Mouse (Mus musculus) MEL-GATA-1-ER (cell line): ENCODE data around the gene Bcorl1.

ENCODE experiments used
- DNase-seq: peaks from one replicate; pipeline ENCODE4 v3.0.0-alpha.2; 2012; ENCODE audit warnings: low read depth; ENCODE audit errors: extremely low read depth

The Bcorl1 gene

GRCm38 (mm10) chrX:48341141-48341540, at the start of gene Bcorl1:
TSS of gene Bcorl1 (plus strand) at chrX:48341358.
- no peak for DNase-seq

DNA sequence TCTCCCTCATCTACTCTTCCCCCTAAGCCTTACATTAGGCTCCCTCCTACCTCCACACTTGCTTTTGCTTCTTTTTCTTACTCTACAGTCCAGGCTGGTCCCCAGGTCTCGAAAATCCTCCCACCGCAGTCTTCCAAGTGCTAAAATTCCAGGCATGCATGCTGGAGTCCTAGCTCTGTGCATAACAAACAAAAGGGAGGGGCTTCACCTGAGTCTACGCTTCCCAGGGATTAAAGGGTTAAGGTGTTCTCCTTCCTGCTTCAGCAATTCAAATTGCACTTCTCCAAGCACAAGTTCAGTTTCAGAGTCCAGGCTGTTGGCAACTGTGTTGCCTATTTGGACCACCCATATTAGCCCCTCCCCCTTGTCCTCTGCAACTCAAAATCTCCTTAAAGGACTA, 49.7 kb upstream of the Bcorl1 start:
- no peak for DNase-seq

- DNase-seq = no peak
Observed at GRCm38 (mm10) chrX:48305356-48305755, 35.8 kb upstream of the Bcorl1 start.

DNA sequence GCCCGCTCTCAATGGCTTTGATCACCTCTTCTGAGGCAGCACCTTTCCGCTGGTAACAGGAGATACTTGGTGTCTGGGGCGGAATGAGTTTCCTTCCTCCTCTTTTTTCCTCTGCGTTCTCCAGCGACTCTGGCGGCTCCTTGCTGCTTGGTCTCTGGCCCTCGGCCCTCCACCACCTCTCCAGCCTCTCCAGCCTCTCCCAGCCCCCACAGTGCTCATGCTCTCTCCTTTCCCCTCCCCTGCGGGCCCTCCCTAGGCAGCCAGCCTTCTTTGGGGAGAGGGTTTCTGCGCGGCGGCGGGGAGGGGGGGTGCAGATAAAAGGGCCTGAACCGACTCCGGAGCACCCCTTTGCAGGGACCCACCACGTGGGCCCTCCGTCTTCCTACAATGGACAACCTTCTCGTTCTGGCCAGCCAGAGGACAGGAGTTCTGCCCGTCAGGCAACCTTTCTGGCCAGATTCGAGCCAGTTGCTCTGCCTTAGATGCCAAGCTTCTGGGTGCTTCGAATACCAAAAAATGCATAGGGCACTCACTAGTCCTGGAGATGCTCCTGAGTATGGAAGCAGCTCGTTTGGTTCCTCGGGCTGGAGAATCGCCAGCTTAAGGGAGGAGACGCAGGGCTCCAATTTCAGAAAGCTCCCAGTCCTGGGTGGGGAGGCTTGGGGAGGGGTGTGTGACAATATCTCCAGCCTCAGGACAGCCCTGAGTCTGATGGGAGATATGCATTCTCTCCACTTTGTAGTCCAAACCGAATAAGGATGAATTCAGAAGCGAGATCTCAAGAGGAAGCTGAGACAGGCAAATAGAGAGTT, 30.2 kb upstream of the Bcorl1 start:
- DNase-seq = no peak

DNA sequence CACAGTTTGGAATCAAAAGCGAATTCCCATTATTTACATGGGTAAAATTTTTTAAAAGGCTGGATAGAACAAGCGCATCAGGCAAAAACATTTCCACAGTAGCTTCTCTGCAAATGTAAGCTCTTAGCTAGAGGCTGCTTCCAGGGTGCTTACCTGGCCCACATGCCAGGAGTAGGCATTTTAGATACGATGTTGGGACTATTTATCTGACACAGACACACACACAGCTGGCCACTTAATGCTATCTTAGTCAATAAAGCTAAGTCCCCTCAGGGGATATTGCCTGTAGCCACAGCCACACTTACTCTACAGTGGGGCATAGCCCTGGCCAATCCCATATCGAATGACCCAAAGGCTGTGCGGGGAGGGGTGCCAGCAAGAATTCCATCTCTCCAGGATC, 29.4 kb upstream of the Bcorl1 start:
- DNase-seq = no peak

DNA sequence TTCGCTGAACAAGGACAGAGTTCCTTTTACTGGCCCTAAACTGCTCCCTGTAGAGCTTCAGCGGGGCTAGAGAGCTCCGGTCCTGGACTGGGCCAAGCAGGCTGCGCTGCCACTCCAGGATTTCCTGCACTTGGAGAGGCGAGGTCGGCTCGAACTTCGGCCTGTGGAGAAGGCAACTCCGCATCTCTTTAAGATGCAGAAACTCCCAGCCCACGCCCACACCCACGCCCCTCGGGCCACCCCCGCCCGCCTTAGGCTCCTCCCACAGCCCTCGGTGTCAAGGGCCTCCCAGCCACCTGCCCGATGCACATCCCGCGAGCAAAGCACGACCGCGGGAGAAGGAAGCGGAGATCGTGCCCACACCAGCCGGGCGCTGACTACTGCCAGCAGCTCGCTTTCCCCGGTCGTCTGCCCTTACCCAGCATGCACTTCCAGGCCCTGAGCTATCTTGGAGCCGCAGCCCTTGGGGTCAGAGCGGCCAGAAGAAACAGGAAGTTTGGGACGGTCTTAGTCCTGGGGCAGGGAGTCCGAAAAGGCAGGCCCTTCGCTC, 26.6 kb upstream of the Bcorl1 start:
- DNase-seq = peak; percentile 53

DNA sequence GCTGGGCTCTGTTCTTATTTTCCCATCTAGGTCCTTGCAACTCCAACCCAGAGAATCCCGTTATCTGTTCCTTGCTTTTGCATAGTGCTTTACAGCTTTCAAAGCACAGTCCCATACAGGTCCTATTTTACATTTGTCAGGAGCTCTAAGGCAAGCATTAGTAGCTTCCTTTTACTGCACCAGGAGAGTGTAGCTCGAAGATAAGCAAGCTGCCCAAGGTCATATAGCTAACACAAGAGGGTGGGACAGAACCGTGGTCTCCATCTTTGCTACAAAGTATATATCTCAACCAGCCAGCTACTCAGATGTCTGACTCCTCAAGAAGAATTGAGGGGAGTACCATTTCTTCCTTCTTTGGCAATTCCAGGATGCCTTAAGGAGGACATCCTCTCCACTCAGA, 23.7 kb upstream of the Bcorl1 start:
- DNase-seq = peak; percentile 44

DNA sequence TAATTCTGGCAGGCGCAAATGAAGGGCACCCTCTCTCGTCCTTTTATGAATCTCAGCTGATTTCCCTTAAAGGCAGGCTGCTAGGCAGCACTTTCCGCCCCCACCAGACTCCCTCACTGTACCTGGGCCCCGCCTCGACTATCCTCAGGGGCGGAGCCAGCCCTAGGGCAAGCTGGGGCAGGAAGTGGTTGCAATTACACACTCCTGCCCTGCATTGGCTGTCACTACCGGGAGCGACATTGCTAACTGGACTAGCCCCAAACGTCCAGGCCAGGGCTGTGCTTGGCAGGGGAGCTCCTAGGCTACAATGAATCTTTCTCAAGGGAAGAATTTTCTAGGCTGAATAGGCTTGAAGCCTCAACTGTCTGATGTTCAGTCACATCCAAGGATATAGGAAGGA, 23.0 kb upstream of the Bcorl1 start:
- DNase-seq = no peak

DNA sequence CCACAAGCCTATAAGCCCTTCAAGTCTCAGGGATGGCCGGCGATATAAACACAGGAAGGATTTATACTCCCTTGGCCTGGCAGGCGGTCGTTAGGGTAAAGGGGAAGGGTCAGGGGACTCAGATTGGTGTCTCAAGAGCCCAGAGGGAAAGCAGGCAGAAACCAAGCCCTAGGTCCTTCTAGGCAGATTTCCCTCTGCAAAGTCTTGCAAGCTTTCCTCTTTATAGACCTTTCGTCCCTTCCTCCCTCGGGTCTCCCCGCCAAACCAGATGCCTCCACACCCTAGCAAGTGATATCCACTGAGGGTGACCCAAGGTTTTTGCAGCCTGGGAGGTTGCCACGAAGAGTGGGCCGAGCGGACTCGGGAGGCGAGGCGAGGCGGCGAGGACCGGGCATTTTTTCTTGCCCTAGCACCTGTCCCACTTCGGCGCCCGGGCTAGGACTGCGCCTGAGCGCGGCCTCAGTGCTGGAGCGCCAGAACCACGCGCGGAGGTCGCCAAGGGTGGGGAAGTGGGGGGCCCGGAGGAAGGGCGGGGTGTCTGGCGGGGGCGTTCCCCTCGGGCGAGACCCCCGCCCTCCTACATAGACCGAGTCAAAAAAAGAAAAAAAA, 613 bp upstream of the Bcorl1 start:
- DNase-seq = no peak

DNA sequence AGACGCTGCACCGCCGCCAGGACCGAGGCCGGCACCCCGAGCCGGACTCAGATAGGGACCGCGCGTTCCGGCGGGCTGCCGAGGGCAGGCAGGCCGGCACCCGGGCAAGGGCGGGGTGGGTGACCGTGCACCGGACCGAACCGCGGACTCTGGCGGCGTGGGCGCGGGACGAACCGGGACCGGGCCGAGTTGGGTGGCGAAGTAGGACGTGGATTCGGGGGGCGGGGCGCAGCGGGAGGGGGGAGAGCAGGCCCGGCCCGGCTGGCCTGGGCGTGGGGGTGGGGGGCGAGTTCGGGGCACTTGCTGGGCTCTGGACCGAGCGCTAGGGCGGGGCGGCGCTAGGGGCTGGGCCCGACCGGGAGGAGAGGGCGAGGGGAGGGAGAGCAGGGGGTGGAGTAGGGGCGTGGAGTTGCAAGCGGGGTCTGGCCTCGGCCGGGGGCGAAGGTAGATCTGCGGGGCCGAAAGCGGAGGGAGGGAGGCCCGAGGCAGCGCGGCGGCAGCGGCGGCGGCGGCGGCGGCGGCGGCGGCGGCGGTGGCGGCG, 533 bp downstream of the Bcorl1 start:
- DNase-seq = no peak

DNA sequence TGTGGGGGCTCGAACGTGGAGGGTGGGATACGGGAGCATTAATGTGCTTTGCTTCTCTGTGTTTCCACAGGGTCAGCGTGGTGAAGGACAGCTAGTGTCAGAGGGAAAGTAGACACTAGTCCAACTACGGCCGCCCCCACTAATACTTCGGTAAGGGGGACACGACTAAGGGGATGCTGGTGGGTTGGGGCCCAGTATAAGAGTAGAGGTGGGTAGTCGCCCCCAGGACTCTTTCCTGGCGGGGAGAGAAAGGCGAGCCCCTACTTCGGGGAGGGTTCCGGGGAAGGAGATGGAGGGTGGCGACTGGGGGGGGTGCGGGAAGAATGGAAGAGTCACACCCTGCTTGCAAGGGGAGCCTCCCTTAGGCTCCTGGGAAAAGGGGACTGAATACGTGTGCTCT, 1.6 kb downstream of the Bcorl1 start:
- DNase-seq = no peak

GRCm38 (mm10) chrX:48343461-48343952, 2.3 kb downstream of the Bcorl1 start:
- peak; percentile 84 for DNase-seq

- no peak for DNase-seq
Observed at GRCm38 (mm10) chrX:48343966-48344642, 2.9 kb downstream of the Bcorl1 start.

DNA sequence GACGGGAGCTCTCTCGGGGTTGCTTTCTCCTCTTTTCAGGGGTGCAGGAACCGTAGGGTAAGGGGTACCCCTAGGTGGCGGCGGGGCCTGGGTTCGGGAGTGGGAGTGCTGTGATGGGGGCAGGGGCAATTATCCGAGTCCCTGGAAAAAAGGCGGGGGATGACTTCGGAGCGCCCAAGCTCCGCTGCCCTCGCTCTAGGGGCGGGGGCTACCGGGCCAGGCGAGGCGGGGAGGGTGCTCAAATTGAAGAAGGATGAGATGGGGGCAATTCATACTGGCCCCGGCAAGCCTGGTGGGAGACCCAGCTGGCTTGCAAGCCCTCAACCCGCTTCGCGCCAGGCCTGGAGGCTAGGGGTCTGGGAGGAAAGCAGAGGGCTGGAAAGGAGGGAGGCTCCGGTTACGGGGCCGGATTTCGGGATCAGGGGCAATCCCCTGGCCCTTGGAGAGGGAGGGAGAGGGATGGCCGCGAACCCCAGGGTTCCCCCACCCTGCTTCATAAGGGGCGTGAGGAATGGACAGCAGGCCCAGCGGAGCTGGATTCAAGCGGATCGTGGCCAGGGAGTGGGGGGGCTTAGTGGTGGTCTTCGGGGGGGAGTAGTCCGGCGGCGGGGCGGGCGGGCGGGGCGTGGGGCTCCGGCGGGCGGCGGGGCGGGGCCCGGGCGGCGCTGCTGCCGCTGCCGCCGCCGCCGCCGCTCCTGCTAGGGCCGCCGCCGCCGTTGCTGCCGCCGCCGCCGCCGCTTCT, 3.7 kb downstream of the Bcorl1 start:
- DNase-seq = no peak

GRCm38 (mm10) chrX:48345385-48345932, 4.3 kb downstream of the Bcorl1 start:
- no peak for DNase-seq

- DNase-seq = no peak
Observed at GRCm38 (mm10) chrX:48355346-48355745, 14.2 kb downstream of the Bcorl1 start.

DNA sequence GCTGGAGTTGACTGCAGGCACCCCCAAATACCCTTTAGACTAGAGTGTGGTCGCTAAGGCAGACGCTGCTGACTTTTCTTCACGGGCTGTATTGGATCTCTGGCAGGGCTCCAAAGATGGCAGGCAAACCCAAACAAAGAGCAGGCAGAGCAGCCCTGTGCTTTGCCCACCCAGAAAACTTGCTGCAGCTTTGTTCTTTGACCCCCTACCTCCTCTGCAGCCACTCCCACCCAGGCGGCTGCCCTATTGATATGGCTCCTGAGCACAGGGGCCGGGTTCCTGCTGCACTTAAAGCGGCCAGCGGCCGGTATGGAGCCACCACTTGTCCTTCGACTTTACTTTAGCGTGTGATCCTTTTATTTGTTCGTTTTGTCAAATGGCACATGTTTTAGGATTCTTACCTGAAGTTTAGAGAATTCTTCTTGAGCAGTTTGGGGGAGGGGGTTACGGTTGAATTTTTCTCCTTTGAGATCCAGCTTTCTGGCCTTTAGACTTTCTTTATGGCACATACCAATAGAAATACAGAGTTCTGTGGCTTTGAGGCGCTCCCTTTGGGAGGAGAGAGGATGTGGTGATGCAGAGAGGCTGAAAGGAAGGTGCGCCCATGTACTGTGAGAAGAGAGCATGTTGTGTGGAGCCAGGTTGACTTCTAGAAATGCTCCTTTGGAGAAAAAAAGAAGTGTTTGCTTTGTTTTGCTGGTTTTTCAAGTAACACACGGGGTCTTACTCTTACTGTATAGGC, 24.8 kb downstream of the Bcorl1 start:
- DNase-seq = no peak

- DNase-seq = no peak
Observed at GRCm38 (mm10) chrX:48367841-48368240, 26.7 kb downstream of the Bcorl1 start.

GRCm38 (mm10) chrX:48383643-48384042, 42.5 kb downstream of the Bcorl1 start:
- no peak for DNase-seq

DNA sequence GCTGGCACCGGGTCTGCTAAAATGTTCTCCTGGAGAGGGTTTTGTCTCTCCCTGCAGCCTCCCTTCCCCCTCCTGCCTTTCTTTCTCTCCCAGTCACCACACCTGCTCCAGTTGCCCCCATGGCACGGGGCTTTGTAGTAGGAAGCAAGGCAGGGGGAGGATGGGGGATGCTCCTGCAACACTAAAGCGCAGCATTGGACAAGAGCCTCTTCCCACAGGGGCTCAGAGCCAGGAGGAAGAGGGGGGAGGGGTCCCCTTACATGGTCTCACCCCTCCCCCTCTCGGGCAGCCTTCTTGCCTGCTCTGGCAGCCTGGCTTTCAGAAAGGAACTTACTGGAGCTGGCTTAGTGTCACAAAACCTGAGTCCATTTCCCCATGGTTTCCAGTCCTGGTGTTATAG, 44.8 kb downstream of the Bcorl1 start:
- DNase-seq = no peak
